Mouse (Mus musculus) liver, adult 2 months (tissue): ENCODE measurements at regions not wholly inside any gene's neighbourhood (a gene's known extent, or its start where the extent isn't known, plus 50 kb on each side); places are given as distances from the start of the nearest gene placed in this dataset.
"Not testable (repeated sequence)": the region's sequence is repeated elsewhere in the genome, so short reads cannot be mapped to it uniquely, and the experiment has no call there.

ENCODE experiments used
- CTCF ChIP-seq: fragments of 200-500 bp; IDR thresholded peaks from 2 replicates; pipeline ENCODE4 v1.5.1; 2011; ENCODE audit warnings: low read depth, low read length, control low read depth
- POLR2A ChIP-seq: fragments of 200-500 bp; IDR thresholded peaks from 2 replicates; pipeline ENCODE4 v1.6.1; 2011; ENCODE audit warnings: low read length, control low read depth; ENCODE audit not compliant: insufficient read depth; ENCODE audit errors: extremely low read depth

GRCm38 (mm10) chr7:116792181-116792580, 288.0 kb downstream of the Nucb2 start:
- not testable (repeated sequence) for TF ChIP-seq CTCF, POLR2A
